Mouse (Mus musculus) midbrain, embryonic 14.5 days (tissue): Measurements from ENCODE around the gene Ipo11. TPM values are rescaled to one million over a fixed set of nuclear protein-coding genes. Genes with fewer than 3 reads are reported as not detected.
A peak's percentile ranks its signal among the peaks of the same experiment; 100 is the strongest.

Experiments used
- ATAC-seq: fragments of 200-750 bp; cut with Nextera tagmentation; 2 replicates; pipeline ENCODE4 v1.8.0; 2017; ENCODE audit warnings: moderate number of reproducible peaks, moderate library complexity; ENCODE audit not compliant: low FRiP score, low TSS enrichment
- DNase-seq: peaks from one replicate; pipeline ENCODE4 v3.0.0-alpha.2; 2015
- H3K27ac ChIP-seq: fragments of 300-500 bp; sonication (generic); replicated peaks from 2 replicates; pipeline ENCODE4 v1.5.1; 2014; ENCODE audit warnings: mild to moderate bottlenecking, low read depth, low read length, moderate library complexity
- H3K27me3 ChIP-seq: fragments of 300-500 bp; sonication (generic); 2 replicates; pipeline ENCODE4 v1.6.1; 2014; ENCODE audit warnings: low read length, control low read depth, mixed read lengths; ENCODE audit not compliant: control insufficient read depth, insufficient read depth
- H3K36me3 ChIP-seq: fragments of 300-500 bp; sonication (generic); 2 replicates; pipeline ENCODE4 v1.6.1; 2014; ENCODE audit warnings: low read length, control low read depth; ENCODE audit not compliant: control insufficient read depth, insufficient read depth
- H3K4me1 ChIP-seq: fragments of 300-500 bp; sonication (generic); 2 replicates; pipeline ENCODE4 v1.6.1; 2014; ENCODE audit warnings: mild to moderate bottlenecking, antibody characterized with exemption, low read length, control low read depth; ENCODE audit not compliant: control insufficient read depth, insufficient read depth
- H3K4me2 ChIP-seq: fragments of 300-500 bp; sonication (generic); 2 replicates; pipeline ENCODE4 v1.6.1; 2014; ENCODE audit warnings: mild to moderate bottlenecking, low read length, moderate library complexity
- H3K4me3 ChIP-seq: fragments of 300-500 bp; sonication (generic); replicated peaks from 2 replicates; pipeline ENCODE4 v1.5.1; 2014; ENCODE audit warnings: low read depth, low read length
- H3K9ac ChIP-seq: fragments of 300-500 bp; sonication (generic); replicated peaks from 2 replicates; pipeline ENCODE4 v1.6.1; 2014; ENCODE audit warnings: mild to moderate bottlenecking, low read length, moderate library complexity
- H3K9me3 ChIP-seq: fragments of 300-500 bp; sonication (generic); 2 replicates; pipeline ENCODE4 v1.6.1; 2016; ENCODE audit warnings: low read length, control low read depth, mixed read lengths; ENCODE audit not compliant: control insufficient read depth
- WGBS: fragments of 180-500 bp; shearing (Covaris S2); extraction: QIAGEN DNeasy Blood & Tissue Kit; methylation state at CpG from one replicate; pipeline ENCODE4 v1.1.7; 2014; 5-methylcytosine and 5-hydroxymethylcytosine counted together
- polyA plus RNA-seq: library from polyadenylated mRNA; unstranded; fragments of >200 nt; fragmentation: Nextera tagmentation; extraction: Ambion mirVana; gene quantifications from 2 replicates; pipeline ENCODE4 v1.2.1, GENCODE M21; 2014

The Ipo11 gene
- polyA plus RNA-seq, 1 experiment from 2014 or later: 45.6 TPM

GRCm38 (mm10) chr13:106887364-106887763 lies 49.4 kb downstream of the Ipo11 start:
- DNase-seq (no peak), ATAC-seq (no peak)
- H3K4me2 ChIP-seq: no peak overlapping the region
- H3K4me3 ChIP-seq: no peak overlapping the region
- no peaks in the 10 kb centered on the region for H3K27me3 ChIP-seq
- WGBS: 94% methylated on average over 2 of the region's 2 CpGs
- no peak overlapping the region for H3K9ac ChIP-seq
- H3K27ac ChIP-seq: no peak overlapping the region
- H3K36me3 ChIP-seq: peaks cover 11% of the 10 kb centered on the region
- no peaks in the 10 kb centered on the region for H3K9me3 ChIP-seq
- no peaks in the 10 kb centered on the region for H3K4me1 ChIP-seq

- 92% methylated on average over 4 of the region's 4 CpGs for WGBS
- ATAC-seq: no peak
- Histone ChIP-seq H3K9me3 (no peaks in the 10 kb centered on the region), H3K36me3 (peaks cover 19% of the 10 kb centered on the region), H3K27ac (no peak overlapping the region), H3K9ac (no peak overlapping the region), H3K4me1 (no peaks in the 10 kb centered on the region), H3K4me2 (no peak overlapping the region), H3K27me3 (no peaks in the 10 kb centered on the region), H3K4me3 (no peak overlapping the region)
- no peak for DNase-seq
Measured at GRCm38 (mm10) chr13:106884249-106884648, 52.5 kb downstream of the Ipo11 start.

DNA sequence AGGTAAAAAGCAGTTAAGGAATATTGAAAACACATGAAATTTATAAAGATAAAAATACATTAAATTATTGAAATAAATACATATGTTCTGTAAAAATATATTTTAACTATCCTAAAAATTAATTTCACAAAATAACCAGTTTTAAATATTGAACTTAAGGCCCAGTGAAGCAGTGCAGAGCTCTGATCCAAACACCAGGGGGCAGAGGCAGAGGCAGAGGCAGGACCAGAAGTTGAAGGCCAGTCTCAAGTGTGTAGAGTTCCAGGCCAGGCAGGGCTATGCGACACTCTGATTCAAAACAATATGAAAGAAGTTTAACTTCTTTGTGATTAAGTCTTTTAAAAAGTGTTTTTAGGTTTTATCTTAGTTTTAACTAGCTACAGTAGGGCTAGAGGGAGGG lies 60.5 kb downstream of the Ipo11 start:
- Histone ChIP-seq H3K9ac (no peak overlapping the region), H3K27me3 (no peaks in the 10 kb centered on the region), H3K4me3 (no peak overlapping the region), H3K27ac (no peak overlapping the region), H3K36me3 (peaks cover 23% of the 10 kb centered on the region), H3K9me3 (no peaks in the 10 kb centered on the region), H3K4me2 (no peak overlapping the region), H3K4me1 (no peaks in the 10 kb centered on the region)
- WGBS: 100% methylated on average over 1 of the region's 1 CpGs
- DNase-seq (peak; percentile 13), ATAC-seq (no peak)

- 93% methylated on average over 2 of the region's 2 CpGs for WGBS
- no peak overlapping the region for H3K4me3 ChIP-seq
- ATAC-seq: no peak
- H3K9ac ChIP-seq: no peak overlapping the region
- DNase-seq: no peak
- H3K4me1 ChIP-seq: no peaks in the 10 kb centered on the region
- no peaks in the 10 kb centered on the region for H3K27me3 ChIP-seq
- no peak overlapping the region for H3K4me2 ChIP-seq
- H3K27ac ChIP-seq: no peak overlapping the region
- peaks cover 23% of the 10 kb centered on the region for H3K36me3 ChIP-seq
- no peaks in the 10 kb centered on the region for H3K9me3 ChIP-seq
Measured at GRCm38 (mm10) chr13:106865547-106865946, 71.2 kb downstream of the Ipo11 start.

DNA sequence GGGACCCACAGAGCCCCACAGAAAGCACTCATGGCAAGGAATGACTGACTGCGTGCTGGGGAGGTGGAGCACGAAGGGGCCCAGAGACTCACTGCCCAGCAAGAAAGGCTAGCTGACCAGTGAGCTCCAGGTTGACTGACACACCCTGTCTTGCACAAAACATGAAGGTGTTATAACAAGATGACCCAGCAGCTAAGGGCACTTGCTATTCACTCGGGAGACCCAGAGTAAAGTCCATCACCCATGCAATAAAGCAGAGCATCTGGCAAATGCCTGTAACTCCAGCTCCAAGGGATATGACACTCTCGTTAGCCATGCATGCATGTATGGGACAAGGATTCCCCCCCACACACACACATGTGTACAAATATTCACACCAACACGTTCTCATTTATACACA lies 78.0 kb downstream of the Ipo11 start:
- Histone ChIP-seq H3K9ac (no peak overlapping the region), H3K4me1 (no peaks in the 10 kb centered on the region), H3K4me3 (no peak overlapping the region), H3K4me2 (no peak overlapping the region), H3K36me3 (peaks cover 21% of the 10 kb centered on the region), H3K9me3 (no peaks in the 10 kb centered on the region), H3K27ac (no peak overlapping the region), H3K27me3 (no peaks in the 10 kb centered on the region)
- 93% methylated on average over 5 of the region's 5 CpGs for WGBS
- DNase-seq: no peak
- ATAC-seq: no peak

GRCm38 (mm10) chr13:106856556-106856955 lies 80.2 kb downstream of the Ipo11 start:
- Histone ChIP-seq H3K9me3 (no peaks in the 10 kb centered on the region), H3K4me1 (no peaks in the 10 kb centered on the region), H3K27ac (no peak overlapping the region), H3K36me3 (peaks cover 18% of the 10 kb centered on the region), H3K9ac (no peak overlapping the region), H3K4me3 (no peak overlapping the region), H3K27me3 (no peaks in the 10 kb centered on the region), H3K4me2 (no peak overlapping the region)
- ATAC-seq (no peak), DNase-seq (no peak)
- WGBS: 70% methylated on average over 3 of the region's 3 CpGs

GRCm38 (mm10) chr13:106847534-106847933 lies 89.2 kb downstream of the Ipo11 start:
- Histone ChIP-seq H3K36me3 (peaks cover 3% of the 10 kb centered on the region; the same call in 1 of the 2 replicates), H3K4me2 (no peak overlapping the region), H3K9me3 (no peaks in the 10 kb centered on the region), H3K27me3 (no peaks in the 10 kb centered on the region), H3K4me3 (no peak overlapping the region), H3K9ac (no peak overlapping the region), H3K27ac (no peak overlapping the region), H3K4me1 (no peaks in the 10 kb centered on the region)
- no peak for ATAC-seq
- DNase-seq: no peak

DNA sequence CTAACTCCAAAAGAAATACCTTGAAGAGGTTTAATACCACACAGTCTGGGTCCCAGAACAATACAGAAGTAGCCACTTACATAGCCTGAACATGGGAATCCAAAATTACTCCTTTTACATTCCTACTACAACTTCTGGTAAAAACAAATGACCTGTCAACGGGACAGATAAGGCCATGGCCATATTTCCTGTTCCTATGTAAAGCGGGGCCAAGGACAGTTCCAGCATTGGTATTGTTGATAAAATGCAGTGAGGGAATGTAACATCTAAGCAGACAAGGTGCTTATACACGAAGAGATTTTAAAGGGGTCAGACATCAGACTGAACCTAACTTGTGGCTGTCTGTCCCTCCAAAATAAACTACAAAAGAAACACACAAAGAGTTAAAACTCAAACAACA lies 91.8 kb downstream of the Ipo11 start:
- no peaks in the 10 kb centered on the region for H3K9me3 ChIP-seq
- no peaks in the 10 kb centered on the region for H3K27me3 ChIP-seq
- no peak overlapping the region for H3K4me3 ChIP-seq
- ATAC-seq (no peak), DNase-seq (no peak)
- no peak overlapping the region for H3K27ac ChIP-seq
- peaks cover 3% of the 10 kb centered on the region; the same call in 1 of the 2 replicates for H3K36me3 ChIP-seq
- 92% methylated on average over 3 of the region's 3 CpGs for WGBS
- no peaks in the 10 kb centered on the region for H3K4me1 ChIP-seq
- H3K9ac ChIP-seq: no peak overlapping the region
- H3K4me2 ChIP-seq: no peak overlapping the region

DNA sequence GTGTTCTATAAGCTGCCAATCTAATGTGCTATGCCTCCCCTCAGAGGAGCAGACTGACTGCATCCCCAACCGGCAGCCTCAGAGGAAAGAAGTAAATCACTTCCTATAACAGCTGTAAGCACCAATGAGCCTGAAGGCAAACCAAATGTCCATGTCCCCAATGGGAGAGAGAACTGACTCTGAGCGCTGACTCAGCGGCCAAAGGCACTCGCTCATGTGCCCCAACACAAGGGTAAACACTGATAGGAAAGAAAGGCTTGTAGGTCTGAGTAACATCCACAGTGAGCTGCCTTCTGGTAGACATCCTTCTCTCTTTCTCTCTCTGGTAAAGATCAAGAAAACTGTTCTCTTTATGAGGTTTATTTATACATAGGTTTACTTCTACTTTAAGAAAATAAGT lies 94.2 kb downstream of the Ipo11 start:
- ATAC-seq: no peak
- no peak for DNase-seq
- Histone ChIP-seq H3K4me3 (no peak overlapping the region), H3K27ac (no peak overlapping the region), H3K4me2 (no peak overlapping the region), H3K9me3 (no peaks in the 10 kb centered on the region), H3K4me1 (no peaks in the 10 kb centered on the region), H3K27me3 (no peaks in the 10 kb centered on the region), H3K36me3 (peaks cover 3% of the 10 kb centered on the region; the same call in 1 of the 2 replicates), H3K9ac (no peak overlapping the region)
- 89% methylated on average over 4 of the region's 4 CpGs for WGBS
